Mouse (Mus musculus) neural tube, embryonic 10.5 days (tissue): ENCODE data around the gene Carmil1.
"Not testable (repeated sequence)": the region's sequence is repeated elsewhere in the genome, so short reads cannot be mapped to it uniquely, and the experiment has no call there.

Source experiments
- DNase-seq: peaks from one replicate; pipeline ENCODE4 v3.0.0-alpha.2; 2017; ENCODE audit warnings: low spot score; ENCODE audit errors: extremely low spot score

Carmil1 gene

DNA sequence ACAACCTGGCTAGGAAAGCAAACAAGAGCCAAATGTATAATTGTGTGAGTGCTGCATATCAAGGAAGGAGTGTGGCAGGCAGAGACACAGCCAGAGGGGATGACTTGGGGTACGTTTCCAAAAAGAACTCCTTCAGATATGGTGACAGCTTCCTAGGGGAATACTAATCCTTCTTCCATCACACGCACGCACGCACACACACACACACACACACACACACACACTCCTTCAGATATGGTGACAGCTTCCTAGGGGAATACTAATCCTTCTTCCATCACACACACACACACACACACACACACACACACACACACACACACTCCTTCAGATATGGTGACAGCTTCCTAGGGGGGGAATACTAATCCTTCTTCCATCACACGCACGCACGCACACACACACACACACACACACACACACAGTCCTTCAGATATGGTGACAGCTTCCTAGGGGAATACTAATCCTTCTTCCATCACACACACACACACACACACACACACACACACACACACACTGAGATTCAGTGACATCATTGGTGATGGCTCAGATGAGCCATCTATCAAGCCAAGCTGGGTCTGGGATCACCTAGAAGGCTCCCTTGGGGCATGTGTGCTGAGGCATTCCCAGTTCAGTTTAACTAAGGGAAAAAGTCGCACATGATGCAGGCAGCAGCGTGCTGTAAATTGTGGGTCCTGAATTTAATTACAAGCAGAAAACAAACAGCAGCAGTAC is 175.8 kb downstream of the Carmil1 start:
- not testable (repeated sequence) for DNase-seq

GRCm38 (mm10) chr13:24104016-24104415 is 176.6 kb downstream of the Carmil1 start:
- no peak for DNase-seq

GRCm38 (mm10) chr13:24103152-24103551 is 177.4 kb downstream of the Carmil1 start:
- DNase-seq, result no peak

GRCm38 (mm10) chr13:24102256-24102655 is 178.3 kb downstream of the Carmil1 start:
- DNase-seq, result no peak

- no peak for DNase-seq
Measured at GRCm38 (mm10) chr13:24101157-24102130, 179.2 kb downstream of the Carmil1 start.

- DNase-seq, result no peak
Measured at GRCm38 (mm10) chr13:24100516-24101094, 180.0 kb downstream of the Carmil1 start.

- no peak for DNase-seq
Measured at GRCm38 (mm10) chr13:24096573-24096972, 184.0 kb downstream of the Carmil1 start.

DNA sequence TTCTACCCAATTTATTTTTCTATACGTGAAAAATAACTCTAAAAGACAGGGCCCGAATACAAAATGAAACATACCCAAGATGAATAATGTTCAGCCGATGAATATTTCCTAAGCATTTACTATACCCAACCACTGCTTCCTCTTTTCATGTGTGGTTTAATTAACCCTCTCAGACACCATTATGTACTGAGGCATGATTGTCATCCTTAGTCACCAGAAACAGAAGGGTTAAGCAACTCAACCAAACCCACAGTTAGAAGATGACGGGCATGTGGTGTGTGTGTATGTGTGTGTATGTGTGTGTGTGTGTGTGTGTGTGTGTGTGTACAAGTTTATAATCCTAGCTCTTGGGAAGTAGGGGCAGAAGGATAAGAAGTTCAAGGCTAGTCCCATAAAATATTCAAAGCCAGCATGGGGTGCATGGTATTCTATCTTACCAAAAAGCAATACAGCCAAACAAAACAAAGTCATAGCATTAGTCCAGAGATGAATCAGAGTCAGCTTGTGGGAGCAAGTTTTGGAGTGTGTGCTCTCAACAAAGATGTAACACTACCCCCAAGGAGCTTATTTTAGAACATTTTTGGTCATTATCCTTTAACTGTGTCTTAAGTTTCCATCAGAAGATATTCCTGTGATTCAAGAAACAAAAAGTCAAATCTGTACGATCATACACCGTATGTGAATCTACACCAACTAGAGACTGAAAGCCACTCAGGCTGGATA is 185.6 kb downstream of the Carmil1 start:
- no peak for DNase-seq

DNA sequence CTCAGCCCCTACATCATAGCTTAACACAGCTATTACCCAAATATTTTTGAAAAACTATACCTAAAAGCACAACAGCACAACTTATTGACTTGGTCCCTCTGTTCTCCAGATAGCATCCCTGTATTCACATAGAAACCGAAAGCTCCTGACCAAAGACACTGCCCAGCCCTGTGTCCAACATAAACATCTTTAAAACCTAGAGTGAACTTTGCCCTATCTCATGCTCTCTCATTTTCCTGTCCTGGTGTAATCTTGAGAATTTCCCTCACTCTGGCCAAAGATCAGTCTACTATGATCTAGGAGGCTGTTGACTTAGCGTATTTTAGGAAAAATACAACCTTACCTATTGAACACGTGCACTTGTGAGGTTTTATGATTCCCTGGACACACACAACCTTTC is 187.5 kb downstream of the Carmil1 start:
- DNase-seq, result no peak

- DNase-seq, result no peak
Measured at GRCm38 (mm10) chr13:24092073-24092472, 188.5 kb downstream of the Carmil1 start.

DNA sequence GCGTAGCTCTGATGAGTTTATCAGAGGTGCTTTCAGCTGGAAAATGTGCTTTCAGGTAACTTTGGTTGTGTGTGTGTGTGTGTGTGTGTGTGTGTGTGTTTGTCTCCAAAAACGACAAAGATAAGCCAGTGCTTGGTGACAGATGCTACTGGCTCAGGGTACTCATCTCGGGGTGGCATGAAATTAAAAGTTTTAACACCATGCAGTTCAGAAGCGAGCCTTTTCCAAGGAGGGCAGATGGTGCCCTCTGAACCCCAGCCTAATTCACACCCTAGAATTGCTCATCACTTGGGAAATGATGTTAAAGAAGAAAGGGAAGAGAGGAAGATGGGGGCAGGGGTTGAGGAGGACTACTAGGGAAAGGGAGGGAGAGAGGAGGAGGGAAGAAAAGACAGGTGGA is 198.4 kb downstream of the Carmil1 start:
- DNase-seq, result no peak

- no peak for DNase-seq
Measured at GRCm38 (mm10) chr13:24081698-24082097, 198.9 kb downstream of the Carmil1 start.

- DNase-seq, result no peak
Measured at GRCm38 (mm10) chr13:24072588-24072987, 208.0 kb downstream of the Carmil1 start.

GRCm38 (mm10) chr13:24067553-24067952 is 213.0 kb downstream of the Carmil1 start:
- no peak for DNase-seq

GRCm38 (mm10) chr13:24065536-24065935 is 215.1 kb downstream of the Carmil1 start:
- DNase-seq, result no peak

GRCm38 (mm10) chr13:24062770-24063169 is 217.8 kb downstream of the Carmil1 start:
- no peak for DNase-seq

DNA sequence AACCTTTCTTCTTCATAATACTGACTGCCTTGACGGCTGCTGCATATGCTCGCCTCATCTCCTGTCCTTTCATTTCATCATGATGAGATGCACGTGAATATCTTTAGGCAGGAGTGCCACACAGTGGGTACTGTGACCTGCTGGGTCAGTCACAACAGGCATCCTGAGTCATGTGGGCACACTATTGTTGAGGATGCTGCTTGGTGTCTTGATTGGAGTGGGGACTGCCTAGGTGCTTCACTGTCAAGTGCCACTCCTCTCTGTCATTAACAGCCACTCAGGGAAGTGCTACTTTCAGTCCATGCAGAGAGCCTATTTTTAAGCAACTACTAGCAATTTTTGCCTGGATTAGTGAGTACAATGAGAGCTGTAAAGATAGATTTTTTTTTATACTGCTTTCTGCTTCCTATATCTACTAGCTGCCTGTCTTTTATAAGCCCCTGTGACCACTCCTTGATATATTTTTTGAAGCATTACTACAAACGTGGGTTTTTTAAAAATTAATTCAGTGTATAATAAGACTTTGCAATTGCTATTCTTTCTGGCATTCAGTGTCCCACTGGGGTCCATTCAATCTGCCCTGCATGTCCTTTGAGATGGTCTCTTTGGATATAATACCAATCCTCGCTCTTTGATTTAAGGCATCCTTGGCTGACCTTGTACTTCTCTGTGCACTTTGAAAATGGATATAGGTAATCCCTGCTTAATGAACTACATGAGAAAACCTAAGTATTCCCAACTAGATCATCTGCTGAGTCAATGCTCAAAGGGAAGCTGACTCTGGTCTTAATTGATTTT is 225.3 kb downstream of the Carmil1 start:
- DNase-seq, result no peak

DNA sequence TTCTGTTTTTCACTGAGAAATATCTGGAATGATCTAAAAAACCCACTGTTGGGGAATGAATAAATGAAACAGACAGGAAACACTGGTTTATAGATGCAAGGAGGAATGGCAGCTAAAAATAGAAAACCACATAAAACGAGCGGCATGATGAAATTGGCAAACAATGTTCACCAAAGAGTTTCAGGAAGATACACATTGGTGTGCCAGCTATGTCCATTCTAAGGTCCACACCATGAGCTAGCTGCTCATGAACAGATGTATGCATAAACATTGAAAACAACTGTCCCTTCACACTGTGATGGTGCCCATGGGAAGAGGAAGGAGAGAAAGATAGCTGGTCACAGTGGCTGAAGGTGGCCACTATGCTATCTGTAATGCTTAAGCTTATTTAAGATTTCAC is 229.1 kb downstream of the Carmil1 start:
- no peak for DNase-seq

DNA sequence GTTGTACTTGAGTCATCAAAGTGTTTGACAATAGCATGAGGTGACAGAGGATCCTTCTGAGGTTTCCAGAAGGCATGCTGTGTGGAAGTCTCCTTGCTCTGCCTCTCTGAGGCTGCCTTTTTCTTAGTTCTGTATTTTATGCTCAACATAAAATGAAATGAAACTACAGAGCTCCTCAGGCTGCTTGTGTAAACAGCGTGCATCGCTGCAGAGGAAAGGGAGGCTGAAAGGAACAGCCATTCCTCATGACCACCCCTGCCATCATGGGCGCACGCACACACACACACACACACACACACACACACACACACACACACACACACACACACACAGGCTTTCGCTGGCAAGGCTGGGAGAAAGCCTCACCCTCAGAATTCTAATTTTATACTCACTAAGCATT is 230.3 kb downstream of the Carmil1 start:
- no peak for DNase-seq

DNA sequence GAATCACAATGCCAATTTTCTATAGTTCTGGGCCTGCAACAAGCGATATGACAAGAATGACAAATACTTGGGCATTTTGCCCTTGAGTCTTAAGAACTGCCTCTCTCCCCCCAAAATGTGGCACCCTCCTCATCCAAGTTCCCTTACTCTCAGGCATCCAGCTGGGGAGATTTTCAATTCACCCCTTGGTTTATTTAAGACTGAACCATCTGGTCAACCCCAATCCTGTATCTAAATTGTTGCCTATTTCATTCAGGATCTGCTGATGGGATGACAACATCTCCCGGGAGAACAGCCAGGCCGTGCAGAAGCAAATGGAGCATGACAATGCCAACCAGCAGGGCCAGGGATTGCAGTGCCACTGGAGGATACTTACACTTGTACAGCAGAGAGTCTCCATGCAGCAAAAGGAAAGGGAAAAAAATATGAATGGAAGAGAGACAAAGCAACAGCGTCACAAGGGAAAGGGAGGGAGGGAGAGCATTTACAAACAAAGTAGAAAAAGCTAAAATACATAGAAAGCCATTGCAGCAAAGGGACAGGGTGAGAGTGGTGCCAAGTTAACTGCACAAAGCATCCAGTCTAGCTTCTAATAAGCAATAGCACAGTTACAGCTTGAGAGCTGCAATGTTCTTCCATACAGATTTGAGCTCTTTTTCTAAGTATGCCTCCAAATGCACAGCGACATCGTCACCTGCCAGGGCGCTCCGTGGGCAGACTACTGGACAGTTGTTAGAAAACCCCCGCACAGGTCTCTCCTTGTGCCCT is 231.1 kb downstream of the Carmil1 start:
- no peak for DNase-seq
